Mouse (Mus musculus) erythroblast, embryonic 14.5 days (primary cell): ENCODE measurements around the gene Aamp. TPM values are rescaled to one million over a fixed set of nuclear protein-coding genes. Genes with fewer than 3 reads are reported as not detected.

Experiments
- H3K27me3 ChIP-seq: 2 replicates; pipeline ENCODE4 v1.6.1; 2012; ENCODE audit warnings: inconsistent platforms; ENCODE audit not compliant: control insufficient read depth
- H3K36me3 ChIP-seq: 2 replicates; pipeline ENCODE4 v1.6.1; 2012; ENCODE audit warnings: mild to moderate bottlenecking, inconsistent platforms; ENCODE audit not compliant: control insufficient read depth
- H3K4me1 ChIP-seq: 2 replicates; pipeline ENCODE4 v1.6.1; 2012; ENCODE audit warnings: inconsistent platforms; ENCODE audit not compliant: control insufficient read depth
- H3K4me3 ChIP-seq: replicated peaks from 2 replicates; pipeline ENCODE3; 2012; ENCODE audit warnings: moderate library complexity, mild to moderate bottlenecking, inconsistent platforms
- H3K9me3 ChIP-seq: 2 replicates; pipeline ENCODE4 v1.6.1; 2012; ENCODE audit warnings: low read length, inconsistent platforms, mixed read lengths; ENCODE audit not compliant: control insufficient read depth
- GATA1 ChIP-seq: IDR thresholded peaks from 2 replicates; pipeline ENCODE4 v1.6.1; 2012; ENCODE audit warnings: low read length, inconsistent platforms, mixed read lengths
- TAL1 ChIP-seq: IDR thresholded peaks from 3 replicates; pipeline ENCODE4 v1.6.1; 2012; ENCODE audit warnings: low read length, inconsistent platforms, mixed read lengths
- polyA plus RNA-seq: library from polyadenylated mRNA; stranded (reverse); fragments of >175 nt; gene quantifications from 2 replicates; pipeline ENCODE4 v1.2.3, GENCODE M21; 2012

The Aamp gene
- polyA plus RNA-seq, 1 experiment, result 15.5 TPM

- Histone ChIP-seq H3K4me3 (peak overlapping the region; percentile 83), H3K27me3 (no peaks in the 10 kb centered on the region), H3K36me3 (peaks cover 61% of the 10 kb centered on the region), H3K9me3 (no peaks in the 10 kb centered on the region), H3K4me1 (peaks cover 56% of the 10 kb centered on the region)
- TF ChIP-seq GATA1, result no peak
- no peak for TF ChIP-seq TAL1
These were observed 873 bp upstream of the Aamp start for GRCm38 (mm10) chr1:74285212-74286010.

GRCm38 (mm10) chr1:74283686-74284463 is 663 bp downstream of the Aamp start:
- no peaks in the 10 kb centered on the region for H3K27me3 ChIP-seq
- H3K9me3 ChIP-seq, result no peaks in the 10 kb centered on the region
- H3K4me1 ChIP-seq, result peaks cover 53% of the 10 kb centered on the region
- TF ChIP-seq TAL1 (no peak), GATA1 (no peak)
- H3K36me3 ChIP-seq, result peaks cover 60% of the 10 kb centered on the region
- H3K4me3 ChIP-seq, result peak overlapping the region; percentile 83

- H3K27me3 ChIP-seq, result no peaks in the 10 kb centered on the region
- peaks cover 45% of the 10 kb centered on the region for H3K4me1 ChIP-seq
- H3K4me3 ChIP-seq, result no peak overlapping the region
These were observed 1.5 kb downstream of the Aamp start for GRCm38 (mm10) chr1:74282896-74283625.

GRCm38 (mm10) chr1:74281886-74282285 is 2.7 kb downstream of the Aamp start:
- H3K9me3 ChIP-seq, result no peaks in the 10 kb centered on the region
- TF ChIP-seq GATA1 (no peak), TAL1 (no peak)
- H3K36me3 ChIP-seq, result peaks cover 48% of the 10 kb centered on the region
- peaks cover 38% of the 10 kb centered on the region for H3K4me1 ChIP-seq
- peaks cover 4% of the 10 kb centered on the region for H3K27me3 ChIP-seq
- no peak overlapping the region for H3K4me3 ChIP-seq

More at GRCm38 (mm10) chr1:74282896-74283625, 1.5 kb downstream of the Aamp start:
- TF ChIP-seq GATA1 (no peak), TAL1 (no peak)
- Histone ChIP-seq H3K9me3 (no peaks in the 10 kb centered on the region), H3K36me3 (peaks cover 53% of the 10 kb centered on the region)

- no peak overlapping the region for H3K4me3 ChIP-seq
- H3K4me1 ChIP-seq, result peaks cover 32% of the 10 kb centered on the region
- TF ChIP-seq GATA1, result no peak
- TF ChIP-seq TAL1, result no peak
- no peaks in the 10 kb centered on the region for H3K9me3 ChIP-seq
- H3K27me3 ChIP-seq, result peaks cover 5% of the 10 kb centered on the region
- peaks cover 44% of the 10 kb centered on the region for H3K36me3 ChIP-seq
These were observed 3.2 kb downstream of the Aamp start for GRCm38 (mm10) chr1:74281372-74281771.

- TF ChIP-seq TAL1 (no peak), GATA1 (no peak)
- peaks cover 26% of the 10 kb centered on the region for H3K4me1 ChIP-seq
These were observed 3.8 kb downstream of the Aamp start for GRCm38 (mm10) chr1:74280591-74281325.

GRCm38 (mm10) chr1:74278988-74279387 is 5.5 kb downstream of the Aamp start:
- no peak overlapping the region for H3K4me3 ChIP-seq
- peaks cover 44% of the 10 kb centered on the region for H3K36me3 ChIP-seq
- H3K27me3 ChIP-seq, result peaks cover 24% of the 10 kb centered on the region
- no peak for TF ChIP-seq TAL1
- no peak for TF ChIP-seq GATA1
- H3K9me3 ChIP-seq, result no peaks in the 10 kb centered on the region
- peaks cover 16% of the 10 kb centered on the region for H3K4me1 ChIP-seq

More at GRCm38 (mm10) chr1:74280591-74281325, 3.8 kb downstream of the Aamp start:
- no peak overlapping the region for H3K4me3 ChIP-seq
- no peaks in the 10 kb centered on the region for H3K9me3 ChIP-seq
- peaks cover 9% of the 10 kb centered on the region for H3K27me3 ChIP-seq
- peaks cover 44% of the 10 kb centered on the region for H3K36me3 ChIP-seq

GRCm38 (mm10) chr1:74278538-74278937 is 6.0 kb downstream of the Aamp start, which contains the start of gene Gpbar1:
TSS of gene Gpbar1 (plus strand) at chr1:74278550.
- Histone ChIP-seq H3K4me3 (no peak within 1 kb of the TSS), H3K27me3 (peaks cover 24% of the 10 kb centered on the region), H3K9me3 (no peaks in the 10 kb centered on the region), H3K4me1 (peaks cover 12% of the 10 kb centered on the region), H3K36me3 (peaks cover 44% of the 10 kb centered on the region)
- TF ChIP-seq TAL1 (no peak), GATA1 (no peak)
